Mouse (Mus musculus) ES-Bruce4 (cell line): ENCODE results near the gene Lpgat1. TPM values are rescaled to one million over a fixed set of nuclear protein-coding genes. Genes with fewer than 3 reads are reported as not detected.

Experiments used
- H3K27ac ChIP-seq: 2 replicates; pipeline ENCODE4 v1.5.1; 2012; ENCODE audit warnings: low read length, inconsistent platforms; ENCODE audit not compliant: insufficient read depth
- H3K27me3 ChIP-seq: 2 replicates; pipeline ENCODE4 v1.6.1; 2012; ENCODE audit warnings: mild to moderate bottlenecking, low read length, inconsistent platforms; ENCODE audit not compliant: control insufficient read depth, poor library complexity, insufficient read depth, severe bottlenecking
- H3K36me3 ChIP-seq: 2 replicates; pipeline ENCODE4 v1.6.1; 2012; ENCODE audit warnings: inconsistent platforms, mild to moderate bottlenecking, low read length, moderate library complexity; ENCODE audit not compliant: control insufficient read depth, poor library complexity, insufficient read depth, severe bottlenecking
- H3K4me1 ChIP-seq: one replicate; pipeline ENCODE4 v1.8.1; 2011; ENCODE audit warnings: low read length; ENCODE audit not compliant: control insufficient read depth, insufficient read depth
- H3K4me3 ChIP-seq: 2 replicates; pipeline ENCODE4 v1.5.1; 2011; ENCODE audit warnings: low read depth, mild to moderate bottlenecking, low read length
- H3K9ac ChIP-seq: 2 replicates; pipeline ENCODE4 v1.6.1; 2012; ENCODE audit warnings: low read depth, mild to moderate bottlenecking, inconsistent platforms; ENCODE audit not compliant: poor library complexity, severe bottlenecking
- H3K9me3 ChIP-seq: replicated peaks from 2 replicates; pipeline ENCODE4 v1.6.1; 2012; ENCODE audit warnings: mild to moderate bottlenecking, low read length, inconsistent platforms; ENCODE audit not compliant: control insufficient read depth, poor library complexity, insufficient read depth, severe bottlenecking
- CTCF ChIP-seq: IDR thresholded peaks from one replicate; pipeline ENCODE4 v1.8.1; 2011; ENCODE audit warnings: low read depth, low read length
- EP300 ChIP-seq: IDR thresholded peaks from 2 replicates; pipeline ENCODE4 v1.6.1; 2011; ENCODE audit warnings: low read depth, low read length; ENCODE audit not compliant: insufficient read depth
- POLR2A ChIP-seq: IDR thresholded peaks from one replicate; pipeline ENCODE4 v1.8.1; 2011; ENCODE audit warnings: low read length; ENCODE audit not compliant: insufficient read depth
- polyA plus RNA-seq: library from polyadenylated mRNA; stranded (reverse); fragments of >200 nt; gene quantifications from 2 replicates; pipeline ENCODE4 v1.2.4, GENCODE M21; 2011; ENCODE audit warnings: low read depth; ENCODE audit not compliant: missing spikeins, insufficient read depth, insufficient read length

Gene Lpgat1
- polyA plus RNA-seq, 1 experiment, result 39.0 TPM

DNA sequence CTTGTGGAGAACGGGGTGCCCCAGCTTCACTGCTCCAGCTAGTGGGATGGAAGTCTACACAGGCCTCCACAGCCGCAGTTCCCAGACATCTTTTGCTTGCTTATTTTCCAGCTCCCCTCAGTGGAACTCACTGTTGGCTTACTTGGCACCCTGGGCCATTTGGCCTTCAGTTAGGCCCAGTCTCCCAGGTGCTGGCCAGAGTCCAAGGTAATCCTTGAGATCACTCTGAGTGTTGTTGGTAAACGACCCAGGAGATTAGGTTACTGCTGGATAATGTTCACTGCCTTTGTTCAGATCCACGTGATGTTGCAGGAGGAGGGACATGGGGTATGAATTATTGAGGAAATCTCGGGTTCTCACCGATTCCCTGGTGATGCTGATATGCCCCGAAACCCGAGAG is 75.4 kb downstream of the Lpgat1 start:
- no peaks in the 10 kb centered on the region for H3K4me1 ChIP-seq
- H3K9ac ChIP-seq, result no peak overlapping the region
- no peaks in the 10 kb centered on the region for H3K27me3 ChIP-seq
- H3K4me3 ChIP-seq, result no peak overlapping the region
- TF ChIP-seq POLR2A (no peak), CTCF (no peak), EP300 (no peak)
- no peaks in the 10 kb centered on the region for H3K36me3 ChIP-seq
- H3K27ac ChIP-seq, result no peak overlapping the region
- H3K9me3 ChIP-seq, result no peaks in the 10 kb centered on the region

DNA sequence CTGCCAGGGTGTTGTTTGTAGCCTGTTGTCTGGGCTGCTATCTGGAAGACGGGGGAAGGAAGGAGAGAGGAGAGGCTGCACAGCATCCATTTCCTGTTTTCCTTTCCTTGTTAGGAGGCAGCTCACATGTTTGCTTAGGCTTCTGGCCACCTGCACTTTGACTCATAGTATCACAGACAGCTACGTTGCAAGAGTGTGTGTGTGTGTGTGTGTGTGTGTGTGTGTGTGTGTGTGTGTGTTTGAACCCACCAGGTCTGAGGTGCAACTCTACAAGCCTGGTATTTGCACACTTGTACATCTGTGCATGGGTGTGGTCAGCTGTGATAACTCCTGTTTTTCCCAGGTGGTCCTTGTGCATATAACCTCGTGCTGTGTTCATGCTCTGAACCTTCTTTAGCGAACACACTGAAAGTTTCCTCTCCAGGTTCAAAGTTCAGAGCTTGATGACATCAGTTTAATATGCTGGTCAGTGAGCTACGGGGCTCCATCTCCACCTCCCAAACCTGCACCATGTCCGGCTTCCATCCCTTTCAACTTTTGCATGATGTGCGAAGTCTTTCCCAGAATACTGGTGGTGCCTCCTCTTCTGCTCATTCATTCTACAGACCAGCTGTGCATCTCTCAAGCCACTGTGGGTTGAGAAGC is 76.4 kb downstream of the Lpgat1 start:
- H3K4me1 ChIP-seq, result no peaks in the 10 kb centered on the region

DNA sequence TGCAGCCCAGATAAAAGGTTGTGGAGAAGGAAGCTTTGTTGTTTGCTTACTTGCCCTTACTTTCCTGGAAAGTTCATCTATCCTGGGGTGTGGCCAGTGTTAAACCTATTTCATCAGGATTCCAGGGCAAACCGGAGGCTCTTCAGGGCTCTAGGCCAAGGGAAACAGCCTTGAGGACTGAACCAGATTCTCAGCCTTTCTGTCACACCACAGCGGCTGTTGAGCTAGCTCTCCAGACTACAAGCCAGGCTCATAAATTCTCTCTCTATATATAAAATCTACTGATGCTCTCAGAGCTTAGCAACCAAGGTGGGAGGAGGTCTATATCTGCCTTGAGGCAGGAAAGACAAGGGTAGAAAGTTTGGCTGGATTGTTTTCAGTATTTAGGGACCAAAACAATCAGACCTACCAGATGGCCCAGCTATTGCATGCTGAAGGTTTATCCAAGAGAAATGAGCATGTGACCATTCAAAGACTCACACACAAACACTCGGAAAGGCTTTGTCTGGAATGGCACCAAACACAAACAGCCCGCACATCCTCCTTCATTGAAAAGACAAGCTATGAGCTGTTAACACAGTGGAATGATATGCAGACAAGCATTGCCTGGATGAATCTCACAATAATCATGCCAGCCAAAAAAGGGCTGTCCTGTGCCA is 78.7 kb downstream of the Lpgat1 start:
- TF ChIP-seq CTCF, result no peak
- no peak for TF ChIP-seq POLR2A
- TF ChIP-seq EP300, result no peak
- Histone ChIP-seq H3K9ac (no peak overlapping the region), H3K36me3 (no peaks in the 10 kb centered on the region), H3K9me3 (no peaks in the 10 kb centered on the region), H3K27me3 (no peaks in the 10 kb centered on the region), H3K27ac (no peak overlapping the region), H3K4me3 (no peak overlapping the region), H3K4me1 (no peaks in the 10 kb centered on the region)

More for the DNA sequence above, 76.4 kb downstream of the Lpgat1 start:
- no peak overlapping the region for H3K4me3 ChIP-seq
- no peak overlapping the region for H3K9ac ChIP-seq
- no peaks in the 10 kb centered on the region for H3K9me3 ChIP-seq
- H3K27me3 ChIP-seq, result no peaks in the 10 kb centered on the region
- H3K27ac ChIP-seq, result no peak overlapping the region
- H3K36me3 ChIP-seq, result no peaks in the 10 kb centered on the region
- TF ChIP-seq POLR2A (no peak), EP300 (no peak), CTCF (no peak)

DNA sequence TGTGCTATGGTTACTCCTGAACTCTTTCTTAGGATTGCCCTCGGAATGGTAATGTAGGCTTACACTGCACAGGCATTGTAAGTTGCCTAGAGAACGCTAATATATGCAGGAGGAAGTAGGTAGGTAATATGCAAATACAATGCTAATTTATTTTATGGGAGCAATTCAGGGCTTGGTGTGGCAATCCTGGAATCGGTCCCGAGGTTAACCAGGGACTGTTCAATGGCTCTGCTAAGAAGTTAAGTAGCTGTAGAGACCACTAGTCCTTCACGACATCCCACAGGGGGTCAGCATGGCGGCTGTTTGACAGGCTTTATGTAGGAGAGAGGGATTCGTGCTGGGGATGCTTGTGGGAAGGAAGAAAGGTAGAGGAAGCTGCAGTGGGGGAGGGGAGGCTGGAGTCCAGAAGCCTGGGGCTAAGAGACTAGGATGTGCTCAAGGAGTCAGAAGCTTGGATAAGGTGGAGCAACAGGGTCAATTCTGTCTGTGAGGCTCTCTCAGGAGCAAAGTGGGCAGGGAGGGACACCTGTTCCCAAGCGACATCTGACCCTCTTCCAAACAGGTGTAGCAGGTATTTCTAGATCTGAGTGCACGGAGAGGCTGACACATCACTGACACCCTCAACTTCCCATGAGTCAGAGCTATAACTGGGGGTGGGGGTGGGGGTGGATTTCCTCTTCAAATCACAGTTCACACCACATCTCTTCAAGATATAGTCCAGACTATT is 84.6 kb downstream of the Lpgat1 start:
- Histone ChIP-seq H3K4me3 (no peak overlapping the region), H3K27me3 (no peaks in the 10 kb centered on the region), H3K9me3 (no peaks in the 10 kb centered on the region; the same call in 1 of the 2 replicates), H3K27ac (0 out of 2 replicates have a peak overlapping the region, but pooled peaks have one; percentile 20), H3K4me1 (peaks cover 4% of the 10 kb centered on the region), H3K9ac (no peak overlapping the region), H3K36me3 (no peaks in the 10 kb centered on the region)
- TF ChIP-seq EP300 (peak; percentile 72; the same call in 1 of the 2 replicates), POLR2A (no peak)

- TF ChIP-seq CTCF (no peak), POLR2A (no peak), EP300 (no peak)
Observed at GRCm38 (mm10) chr1:191802820-191803655, 85.4 kb downstream of the Lpgat1 start.

More at GRCm38 (mm10) chr1:191802820-191803655, 85.4 kb downstream of the Lpgat1 start:
- 0 out of 2 replicates have a peak overlapping the region, but pooled peaks have one; percentile 20 for H3K27ac ChIP-seq
- no peaks in the 10 kb centered on the region; the same call in 1 of the 2 replicates for H3K9me3 ChIP-seq
- H3K36me3 ChIP-seq, result no peaks in the 10 kb centered on the region
- H3K27me3 ChIP-seq, result no peaks in the 10 kb centered on the region
- peaks cover 4% of the 10 kb centered on the region for H3K4me1 ChIP-seq
- H3K9ac ChIP-seq, result no peak overlapping the region
- H3K4me3 ChIP-seq, result no peak overlapping the region
